Mouse (Mus musculus) ES-E14 (cell line): ENCODE data around the gene Gm609.

Experiments used
- ZC3H11A ChIP-seq: IDR thresholded peaks from 2 replicates; pipeline ENCODE4 v1.6.1; 2012; ENCODE audit warnings: low read depth, mild to moderate bottlenecking, inconsistent platforms, low read length, borderline replicate concordance
- ZNF384 ChIP-seq: IDR thresholded peaks from 2 replicates; pipeline ENCODE4 v1.6.1; 2012; ENCODE audit warnings: low read depth, low read length, inconsistent platforms

DNA sequence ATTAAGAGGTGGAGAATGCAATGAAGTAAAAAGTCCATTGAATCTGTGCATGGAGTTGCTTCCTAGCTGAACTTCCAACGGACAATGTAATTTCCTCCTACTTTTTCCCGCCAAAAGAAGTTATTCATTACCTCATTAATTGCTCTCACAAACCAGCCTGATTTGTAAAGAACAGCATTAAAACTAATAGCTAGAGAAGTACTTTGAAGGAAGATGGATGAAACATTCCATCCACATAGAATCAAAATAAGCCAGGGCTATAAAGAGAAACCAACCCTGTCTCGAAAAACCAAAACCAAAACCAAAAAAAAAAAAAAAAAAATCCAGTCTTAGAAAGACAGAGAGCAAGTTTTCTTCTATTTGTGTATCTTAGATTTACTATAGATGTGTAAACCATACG is 39.2 kb upstream of the Gm609 start, which contains the start of gene Gm17783:
- TF ChIP-seq ZNF384 (no peak), ZC3H11A (no peak)
